Mouse (Mus musculus): ENCODE measurements around the gene Rftn1. TPM values are rescaled to one million over a fixed set of nuclear protein-coding genes. Genes with fewer than 3 reads are reported as not detected.
A peak's percentile ranks its signal among the peaks of the same experiment; 100 is the strongest.

The Rftn1 gene
- 12.7 and 14.7 TPM in 2 replicates for polyA plus RNA-seq (2015; fragmentation: Nextera tagmentation; extraction: Ambion mirVana)

- Histone ChIP-seq H3K27ac (no peak within 1 kb of the TSS), H3K9me3 (replicated peaks) (no peaks in the 10 kb centered on the region), H3K4me1 (peaks cover 13% of the 10 kb centered on the region), H3K9ac (peak within 1 kb of the TSS; percentile 65), H3K4me3 (replicated peaks) (peak within 1 kb of the TSS; percentile 73), H3K36me3 (no peaks in the 10 kb centered on the region), H3K4me2 (peak within 1 kb of the TSS; percentile 98), H3K27me3 (peaks cover 38% of the 10 kb centered on the region)
- 1% methylated on average over 79 of the region's 79 CpGs for whole genome bisulfite sequencing
- peak; percentile 73 for ATAC-seq (replicated peaks; ENCODE audit: low FRiP score)
Measured at GRCm38 (mm10) chr17:50190131-50191015, at the start of gene Rftn1. Gene Rftn1, minus strand, starts transcription at chr17:50190674.

- H3K36me3 ChIP-seq: no peaks in the 10 kb centered on the region
- no peak overlapping the region for H3K4me3 ChIP-seq (replicated peaks)
- ATAC-seq (replicated peaks; ENCODE audit: low FRiP score): no peak
- WGBS: 62% methylated on average over 11 of the region's 11 CpGs
- no peak overlapping the region for H3K9ac ChIP-seq
- H3K27ac ChIP-seq: no peak overlapping the region
- peaks cover 11% of the 10 kb centered on the region for H3K4me1 ChIP-seq
- no peak overlapping the region for H3K4me2 ChIP-seq
- no peaks in the 10 kb centered on the region for H3K9me3 ChIP-seq (replicated peaks)
- H3K27me3 ChIP-seq: peaks cover 2% of the 10 kb centered on the region; the same call in 1 of the 2 replicates
Measured at GRCm38 (mm10) chr17:50237818-50238610, 47.5 kb upstream of the Rftn1 start.

GRCm38 (mm10) chr17:50237436-50237709 lies 46.9 kb upstream of the Rftn1 start:
- no peak overlapping the region for H3K27ac ChIP-seq
- no peak overlapping the region for H3K9ac ChIP-seq
- peaks cover 2% of the 10 kb centered on the region; the same call in 1 of the 2 replicates for H3K27me3 ChIP-seq
- no peaks in the 10 kb centered on the region for H3K36me3 ChIP-seq
- peaks cover 11% of the 10 kb centered on the region for H3K4me1 ChIP-seq
- WGBS: 7% methylated on average over 8 of the region's 8 CpGs
- peak; percentile 81 for ATAC-seq (replicated peaks; ENCODE audit: low FRiP score)
- no peak overlapping the region for H3K4me2 ChIP-seq
- no peaks in the 10 kb centered on the region for H3K9me3 ChIP-seq (replicated peaks)
- H3K4me3 ChIP-seq (replicated peaks): no peak overlapping the region

GRCm38 (mm10) chr17:50236702-50237435 lies 46.4 kb upstream of the Rftn1 start:
- Histone ChIP-seq H3K9ac (no peak overlapping the region), H3K4me3 (replicated peaks) (no peak overlapping the region), H3K4me1 (peaks cover 11% of the 10 kb centered on the region), H3K9me3 (replicated peaks) (no peaks in the 10 kb centered on the region), H3K4me2 (no peak overlapping the region), H3K27ac (no peak overlapping the region), H3K36me3 (no peaks in the 10 kb centered on the region), H3K27me3 (peaks cover 2% of the 10 kb centered on the region; the same call in 1 of the 2 replicates)
- ATAC-seq (replicated peaks; ENCODE audit: low FRiP score): no peak
- 55% methylated on average over 9 of the region's 9 CpGs for WGBS

- Histone ChIP-seq H3K4me1 (peaks cover 11% of the 10 kb centered on the region), H3K9me3 (replicated peaks) (no peaks in the 10 kb centered on the region), H3K4me3 (replicated peaks) (no peak overlapping the region), H3K27ac (no peak overlapping the region), H3K9ac (no peak overlapping the region), H3K4me2 (no peak overlapping the region), H3K36me3 (no peaks in the 10 kb centered on the region), H3K27me3 (peaks cover 2% of the 10 kb centered on the region; the same call in 1 of the 2 replicates)
- ATAC-seq (replicated peaks; ENCODE audit: low FRiP score): no peak
- WGBS: 53% methylated on average over 13 of the region's 13 CpGs
Measured at GRCm38 (mm10) chr17:50235943-50236701, 45.6 kb upstream of the Rftn1 start.

GRCm38 (mm10) chr17:50233956-50234355 lies 43.5 kb upstream of the Rftn1 start:
- Histone ChIP-seq H3K9me3 (replicated peaks) (no peaks in the 10 kb centered on the region), H3K27ac (no peak overlapping the region), H3K9ac (no peak overlapping the region), H3K4me3 (replicated peaks) (no peak overlapping the region), H3K27me3 (peaks cover 2% of the 10 kb centered on the region; the same call in 1 of the 2 replicates), H3K36me3 (no peaks in the 10 kb centered on the region), H3K4me1 (peaks cover 11% of the 10 kb centered on the region), H3K4me2 (no peak overlapping the region)
- ATAC-seq (replicated peaks; ENCODE audit: low FRiP score): no peak
- WGBS: 88% methylated on average over 5 of the region's 5 CpGs

GRCm38 (mm10) chr17:50232821-50233220 lies 42.3 kb upstream of the Rftn1 start:
- WGBS: 92% methylated on average over 11 of the region's 11 CpGs
- Histone ChIP-seq H3K27ac (no peak overlapping the region), H3K4me1 (peaks cover 11% of the 10 kb centered on the region), H3K9ac (no peak overlapping the region), H3K4me3 (replicated peaks) (no peak overlapping the region), H3K9me3 (replicated peaks) (no peaks in the 10 kb centered on the region), H3K4me2 (no peak overlapping the region), H3K27me3 (peaks cover 1% of the 10 kb centered on the region; the same call in 1 of the 2 replicates), H3K36me3 (no peaks in the 10 kb centered on the region)
- ATAC-seq (replicated peaks; ENCODE audit: low FRiP score): no peak

GRCm38 (mm10) chr17:50231206-50231605 lies 40.7 kb upstream of the Rftn1 start:
- WGBS: 84% methylated on average over 8 of the region's 8 CpGs
- no peaks in the 10 kb centered on the region for H3K36me3 ChIP-seq

GRCm38 (mm10) chr17:50229534-50229933 lies 39.1 kb upstream of the Rftn1 start:
- H3K9ac ChIP-seq: no peak overlapping the region
- ATAC-seq (replicated peaks; ENCODE audit: low FRiP score): no peak
- H3K4me3 ChIP-seq (replicated peaks): no peak overlapping the region
- WGBS: 55% methylated on average over 4 of the region's 4 CpGs
- H3K36me3 ChIP-seq: no peaks in the 10 kb centered on the region
- H3K27ac ChIP-seq: no peak overlapping the region
- H3K4me2 ChIP-seq: no peak overlapping the region
- H3K9me3 ChIP-seq (replicated peaks): no peaks in the 10 kb centered on the region
- H3K27me3 ChIP-seq: no peaks in the 10 kb centered on the region
- no peaks in the 10 kb centered on the region for H3K4me1 ChIP-seq

More at GRCm38 (mm10) chr17:50231206-50231605, 40.7 kb upstream of the Rftn1 start:
- no peak overlapping the region for H3K4me3 ChIP-seq (replicated peaks)
- H3K9me3 ChIP-seq (replicated peaks): no peaks in the 10 kb centered on the region
- no peaks in the 10 kb centered on the region for H3K27me3 ChIP-seq
- H3K9ac ChIP-seq: no peak overlapping the region
- no peak overlapping the region for H3K27ac ChIP-seq
- no peak for ATAC-seq (replicated peaks; ENCODE audit: low FRiP score)
- peaks cover 3% of the 10 kb centered on the region; the same call in 1 of the 2 replicates for H3K4me1 ChIP-seq
- H3K4me2 ChIP-seq: no peak overlapping the region

GRCm38 (mm10) chr17:50227366-50227765 lies 36.9 kb upstream of the Rftn1 start:
- Histone ChIP-seq H3K9ac (no peak overlapping the region), H3K36me3 (no peaks in the 10 kb centered on the region), H3K27ac (no peak overlapping the region), H3K4me3 (replicated peaks) (no peak overlapping the region), H3K27me3 (no peaks in the 10 kb centered on the region), H3K9me3 (replicated peaks) (no peaks in the 10 kb centered on the region), H3K4me1 (no peaks in the 10 kb centered on the region), H3K4me2 (no peak overlapping the region)
- ATAC-seq (replicated peaks; ENCODE audit: low FRiP score): no peak
- 70% methylated on average over 7 of the region's 7 CpGs for WGBS

- Histone ChIP-seq H3K27me3 (no peaks in the 10 kb centered on the region), H3K36me3 (no peaks in the 10 kb centered on the region), H3K4me3 (replicated peaks) (no peak overlapping the region), H3K27ac (no peak overlapping the region), H3K4me2 (no peak overlapping the region), H3K9me3 (replicated peaks) (no peaks in the 10 kb centered on the region), H3K9ac (no peak overlapping the region), H3K4me1 (no peaks in the 10 kb centered on the region)
- WGBS: 69% methylated on average over 5 of the region's 5 CpGs
- ATAC-seq (replicated peaks; ENCODE audit: low FRiP score): no peak
Measured at GRCm38 (mm10) chr17:50224718-50225117, 34.2 kb upstream of the Rftn1 start.
